Mouse (Mus musculus) limb, embryonic 12.5 days (tissue): ENCODE results near the gene Jade2. TPM values are rescaled to one million over a fixed set of nuclear protein-coding genes. Genes with fewer than 3 reads are reported as not detected.

ENCODE experiments used
- ATAC-seq: fragments of 200-750 bp; cut with Nextera tagmentation; 2 replicates; pipeline ENCODE4 v1.8.0; 2017; ENCODE audit warnings: low read depth, moderate TSS enrichment; ENCODE audit not compliant: insufficient number of reproducible peaks, insufficient read depth, low FRiP score, low TSS enrichment
- H3K27ac ChIP-seq: fragments of 300-500 bp; sonication (generic); 2 replicates; pipeline ENCODE4 v1.5.1; 2016; ENCODE audit warnings: mild to moderate bottlenecking, moderate library complexity
- H3K27me3 ChIP-seq: fragments of 300-500 bp; sonication (generic); 2 replicates; pipeline ENCODE4 v1.6.1; 2016; ENCODE audit warnings: mild to moderate bottlenecking, moderate library complexity
- H3K36me3 ChIP-seq: fragments of 300-500 bp; sonication (generic); 2 replicates; pipeline ENCODE4 v1.6.1; 2016; ENCODE audit warnings: mild to moderate bottlenecking, moderate library complexity
- H3K4me1 ChIP-seq: fragments of 300-500 bp; sonication (generic); replicated peaks from 2 replicates; pipeline ENCODE4 v1.6.1; 2016
- H3K4me2 ChIP-seq: fragments of 300-500 bp; sonication (generic); 2 replicates; pipeline ENCODE4 v1.6.1; 2016; ENCODE audit warnings: mild to moderate bottlenecking, moderate library complexity
- H3K4me3 ChIP-seq: fragments of 300-500 bp; sonication (generic); replicated peaks from 2 replicates; pipeline ENCODE4 v1.5.1; 2016; ENCODE audit warnings: mild to moderate bottlenecking
- H3K9ac ChIP-seq: fragments of 300-500 bp; sonication (generic); replicated peaks from 2 replicates; pipeline ENCODE4 v1.6.1; 2016; ENCODE audit warnings: mild to moderate bottlenecking, moderate library complexity
- H3K9me3 ChIP-seq: fragments of 300-500 bp; sonication (generic); 2 replicates; pipeline ENCODE4 v1.6.1; 2016; ENCODE audit warnings: mild to moderate bottlenecking, moderate library complexity
- WGBS: fragments of 180-500 bp; shearing (Covaris S2); methylation state at CpG from one replicate; pipeline ENCODE4 v1.1.7; 2016; 5-methylcytosine and 5-hydroxymethylcytosine counted together
- polyA plus RNA-seq: library from polyadenylated mRNA; unstranded; fragments of >200 nt; fragmentation: Nextera tagmentation; extraction: Ambion mirVana; gene quantifications from 2 replicates; pipeline ENCODE4 v1.2.1, GENCODE M21; 2016

Gene Jade2
- polyA plus RNA-seq, result 1.6 TPM in 2 replicates

GRCm38 (mm10) chr11:51857081-51857671 is at the start of gene Jade2:
Gene Jade2 (minus strand): TSS chr11:51857653.
- Histone ChIP-seq H3K27ac (peak within 1 kb of the TSS; percentile 90), H3K36me3 (no peaks in the 10 kb centered on the region), H3K9me3 (no peaks in the 10 kb centered on the region), H3K27me3 (peaks cover 40% of the 10 kb centered on the region), H3K9ac (peak within 1 kb of the TSS; percentile 81), H3K4me1 (peaks cover 49% of the 10 kb centered on the region), H3K4me2 (peak within 1 kb of the TSS; percentile 96), H3K4me3 (peak within 1 kb of the TSS; percentile 69)
- WGBS, result 0% methylated on average over 43 of the region's 47 CpGs
- ATAC-seq, result no peak

GRCm38 (mm10) chr11:51904224-51904623 is 46.8 kb upstream of the Jade2 start:
- H3K9me3 ChIP-seq, result no peaks in the 10 kb centered on the region
- 89% methylated on average over 3 of the region's 3 CpGs for WGBS
- H3K27me3 ChIP-seq, result peaks cover 9% of the 10 kb centered on the region

GRCm38 (mm10) chr11:51899691-51900090 is 42.2 kb upstream of the Jade2 start:
- H3K36me3 ChIP-seq, result no peaks in the 10 kb centered on the region
- H3K27ac ChIP-seq, result no peak overlapping the region
- H3K4me3 ChIP-seq, result no peak overlapping the region
- no peak overlapping the region for H3K9ac ChIP-seq
- H3K4me1 ChIP-seq, result 0 out of 2 replicates have a peak, but pooled peaks cover 4% of the 10 kb centered on the region
- H3K9me3 ChIP-seq, result no peaks in the 10 kb centered on the region
- peaks cover 29% of the 10 kb centered on the region for H3K27me3 ChIP-seq
- ATAC-seq, result no peak
- no peak overlapping the region for H3K4me2 ChIP-seq
- 90% methylated on average over 10 of the region's 10 CpGs for WGBS

More at GRCm38 (mm10) chr11:51904224-51904623, 46.8 kb upstream of the Jade2 start:
- H3K4me2 ChIP-seq, result no peak overlapping the region
- no peaks in the 10 kb centered on the region for H3K4me1 ChIP-seq
- H3K4me3 ChIP-seq, result no peak overlapping the region
- no peaks in the 10 kb centered on the region for H3K36me3 ChIP-seq
- no peak overlapping the region for H3K9ac ChIP-seq
- no peak overlapping the region for H3K27ac ChIP-seq
- no peak for ATAC-seq

GRCm38 (mm10) chr11:51898326-51899080 is 41.0 kb upstream of the Jade2 start:
- H3K4me2 ChIP-seq, result no peak overlapping the region
- no peak overlapping the region for H3K27ac ChIP-seq
- 0 out of 2 replicates have a peak, but pooled peaks cover 4% of the 10 kb centered on the region for H3K4me1 ChIP-seq
- WGBS, result 52% methylated on average over 21 of the region's 21 CpGs
- ATAC-seq, result no peak
- H3K4me3 ChIP-seq, result no peak overlapping the region
- peaks cover 29% of the 10 kb centered on the region for H3K27me3 ChIP-seq
- H3K9ac ChIP-seq, result no peak overlapping the region
- H3K9me3 ChIP-seq, result no peaks in the 10 kb centered on the region
- H3K36me3 ChIP-seq, result no peaks in the 10 kb centered on the region

- H3K4me2 ChIP-seq, result no peak overlapping the region
- H3K4me1 ChIP-seq, result 0 out of 2 replicates have a peak, but pooled peaks cover 4% of the 10 kb centered on the region
- no peak overlapping the region for H3K27ac ChIP-seq
- ATAC-seq, result no peak
- peaks cover 29% of the 10 kb centered on the region for H3K27me3 ChIP-seq
- H3K36me3 ChIP-seq, result no peaks in the 10 kb centered on the region
- H3K9me3 ChIP-seq, result no peaks in the 10 kb centered on the region
- 86% methylated on average over 11 of the region's 11 CpGs for WGBS
- no peak overlapping the region for H3K9ac ChIP-seq
- H3K4me3 ChIP-seq, result no peak overlapping the region
Observed at GRCm38 (mm10) chr11:51897311-51897710, 39.9 kb upstream of the Jade2 start.

- no peak overlapping the region for H3K4me2 ChIP-seq
- no peaks in the 10 kb centered on the region for H3K36me3 ChIP-seq
- H3K4me3 ChIP-seq, result no peak overlapping the region
- H3K27ac ChIP-seq, result no peak overlapping the region
- WGBS, result 21% methylated on average over 4 of the region's 4 CpGs
- H3K27me3 ChIP-seq, result peaks cover 29% of the 10 kb centered on the region
- no peak for ATAC-seq
- H3K9me3 ChIP-seq, result no peaks in the 10 kb centered on the region
- 0 out of 2 replicates have a peak, but pooled peaks cover 4% of the 10 kb centered on the region for H3K4me1 ChIP-seq
- no peak overlapping the region for H3K9ac ChIP-seq
Observed at GRCm38 (mm10) chr11:51896012-51896411, 38.6 kb upstream of the Jade2 start.

GRCm38 (mm10) chr11:51885681-51886080 is 28.2 kb upstream of the Jade2 start:
- 86% methylated on average over 6 of the region's 6 CpGs for WGBS
- Histone ChIP-seq H3K9me3 (no peaks in the 10 kb centered on the region), H3K27me3 (no peaks in the 10 kb centered on the region), H3K4me1 (peaks cover 8% of the 10 kb centered on the region; the same call in 1 of the 2 replicates), H3K9ac (no peak overlapping the region), H3K36me3 (no peaks in the 10 kb centered on the region), H3K4me3 (no peak overlapping the region), H3K4me2 (no peak overlapping the region), H3K27ac (no peak overlapping the region)
- ATAC-seq, result no peak

- Histone ChIP-seq H3K4me3 (no peak overlapping the region), H3K27me3 (no peaks in the 10 kb centered on the region), H3K4me1 (peaks cover 8% of the 10 kb centered on the region; the same call in 1 of the 2 replicates), H3K9me3 (peaks cover 7% of the 10 kb centered on the region; the same call in 1 of the 2 replicates), H3K9ac (no peak overlapping the region), H3K36me3 (no peaks in the 10 kb centered on the region), H3K27ac (no peak overlapping the region), H3K4me2 (no peak overlapping the region)
- 59% methylated on average over 1 of the region's 1 CpGs for WGBS
- no peak for ATAC-seq
Observed at GRCm38 (mm10) chr11:51884092-51884491, 26.6 kb upstream of the Jade2 start.

GRCm38 (mm10) chr11:51883670-51884069 is 26.2 kb upstream of the Jade2 start:
- Histone ChIP-seq H3K4me2 (no peak overlapping the region), H3K27me3 (no peaks in the 10 kb centered on the region), H3K9me3 (peaks cover 7% of the 10 kb centered on the region; the same call in 1 of the 2 replicates), H3K4me1 (peaks cover 8% of the 10 kb centered on the region; the same call in 1 of the 2 replicates), H3K36me3 (no peaks in the 10 kb centered on the region), H3K27ac (no peak overlapping the region), H3K4me3 (no peak overlapping the region), H3K9ac (no peak overlapping the region)
- 0 out of 2 replicates have a peak, but pooled peaks have one; percentile 59 for ATAC-seq
- 40% methylated on average over 5 of the region's 5 CpGs for WGBS

- Histone ChIP-seq H3K4me2 (no peak overlapping the region), H3K36me3 (no peaks in the 10 kb centered on the region), H3K9me3 (peaks cover 7% of the 10 kb centered on the region; the same call in 1 of the 2 replicates), H3K9ac (no peak overlapping the region), H3K4me1 (peaks cover 8% of the 10 kb centered on the region; the same call in 1 of the 2 replicates), H3K27me3 (no peaks in the 10 kb centered on the region), H3K27ac (no peak overlapping the region), H3K4me3 (no peak overlapping the region)
- no peak for ATAC-seq
- 77% methylated on average over 7 of the region's 7 CpGs for WGBS
Observed at GRCm38 (mm10) chr11:51881776-51882175, 24.3 kb upstream of the Jade2 start.

- WGBS, result 87% methylated on average over 15 of the region's 15 CpGs
- H3K9ac ChIP-seq, result no peak overlapping the region
- no peak overlapping the region for H3K4me2 ChIP-seq
- no peak overlapping the region for H3K27ac ChIP-seq
- H3K27me3 ChIP-seq, result no peaks in the 10 kb centered on the region
- no peak for ATAC-seq
- peaks cover 7% of the 10 kb centered on the region; the same call in 1 of the 2 replicates for H3K9me3 ChIP-seq
- no peaks in the 10 kb centered on the region for H3K36me3 ChIP-seq
- H3K4me1 ChIP-seq, result peaks cover 8% of the 10 kb centered on the region; the same call in 1 of the 2 replicates
- H3K4me3 ChIP-seq, result no peak overlapping the region
Observed at GRCm38 (mm10) chr11:51881041-51881730, 23.7 kb upstream of the Jade2 start.
